Mouse (Mus musculus): Measurements from ENCODE around the gene Ovca2.
"Not testable (repeated sequence)": the region's sequence is repeated elsewhere in the genome, so short reads cannot be mapped to it uniquely, and the experiment has no call there.

Ovca2 gene

GRCm38 (mm10) chr11:75194121-75194849 is 15.7 kb upstream of the Ovca2 start:
- peak in 1 of 2 experiments; percentile 31 for DNase-seq

GRCm38 (mm10) chr11:75193256-75194071 is 14.8 kb upstream of the Ovca2 start, which contains the start of gene Rtn4rl1:
TSS of gene Rtn4rl1 (plus strand) at chr11:75193783.
- DNase-seq: peak; percentile 63 to 72

- DNase-seq: peak; percentile 52 to 68
These were observed 13.9 kb upstream of the Ovca2 start for GRCm38 (mm10) chr11:75192336-75193214.

- no peak for DNase-seq
These were observed 13.2 kb upstream of the Ovca2 start for GRCm38 (mm10) chr11:75191841-75192240.

- DNase-seq: no peak
These were observed 12.3 kb upstream of the Ovca2 start, which contains the start of gene Dph1 for GRCm38 (mm10) chr11:75190905-75191441. TSS of gene Dph1 (minus strand) at chr11:75191241.

- peak; percentile 79 to 80 for DNase-seq
These were observed 11.7 kb upstream of the Ovca2 start for GRCm38 (mm10) chr11:75190371-75190724.

- DNase-seq: no peak
These were observed 11.2 kb upstream of the Ovca2 start for GRCm38 (mm10) chr11:75189713-75190370.

- DNase-seq: peak; percentile 41 to 68
These were observed 6.4 kb upstream of the Ovca2 start for GRCm38 (mm10) chr11:75184986-75185385.

GRCm38 (mm10) chr11:75184573-75184972 is 5.9 kb upstream of the Ovca2 start:
- no peak for DNase-seq

- DNase-seq: no peak
These were observed 5.4 kb upstream of the Ovca2 start for GRCm38 (mm10) chr11:75183917-75184570.

- DNase-seq: no peak
These were observed 624 bp downstream of the Ovca2 start for GRCm38 (mm10) chr11:75178011-75178410.

- not testable (repeated sequence) for DNase-seq
These were observed 4.1 kb downstream of the Ovca2 start for GRCm38 (mm10) chr11:75174574-75174973.

GRCm38 (mm10) chr11:75173799-75174165 is 4.9 kb downstream of the Ovca2 start:
- DNase-seq: no peak

- DNase-seq: peak; percentile 73 to 78
These were observed 5.4 kb downstream of the Ovca2 start for GRCm38 (mm10) chr11:75173095-75173798.

GRCm38 (mm10) chr11:75172151-75173094 is 6.2 kb downstream of the Ovca2 start:
- no peak for DNase-seq

- DNase-seq: no peak
These were observed 7.3 kb downstream of the Ovca2 start for GRCm38 (mm10) chr11:75171186-75171865.

- DNase-seq: peak; percentile 75 to 93
These were observed 8.4 kb downstream of the Ovca2 start for GRCm38 (mm10) chr11:75170136-75170751.

- no peak for DNase-seq
These were observed 9.1 kb downstream of the Ovca2 start, which contains the start of gene Hic1 for GRCm38 (mm10) chr11:75169405-75170080. TSS of gene Hic1 (minus strand) at chr11:75169519.

All from spleen, adult 18-20 months (tissue).